Mouse (Mus musculus) cortical plate, adult 2 months (tissue): ENCODE data around the gene Sulf2. TPM values are rescaled to one million over a fixed set of nuclear protein-coding genes. Genes with fewer than 3 reads are reported as not detected.

Experiments
- H3K27ac ChIP-seq: fragments of 200-500 bp; 2 replicates; pipeline ENCODE4 v1.5.1; 2012; ENCODE audit warnings: low read length, control low read depth, inconsistent platforms; ENCODE audit not compliant: insufficient read depth
- H3K4me1 ChIP-seq: fragments of 200-500 bp; 2 replicates; pipeline ENCODE4 v1.6.1; 2011; ENCODE audit warnings: low read length; ENCODE audit not compliant: control insufficient read depth, insufficient read depth
- H3K4me3 ChIP-seq: fragments of 200-500 bp; 2 replicates; pipeline ENCODE4 v1.5.1; 2011; ENCODE audit warnings: mild to moderate bottlenecking, low read length, control low read depth; ENCODE audit not compliant: insufficient read depth
- CTCF ChIP-seq: fragments of 200-500 bp; IDR thresholded peaks from 2 replicates; pipeline ENCODE4 v1.5.1; 2011; ENCODE audit warnings: mild to moderate bottlenecking, control low read depth, low read length; ENCODE audit not compliant: insufficient read depth; ENCODE audit errors: extremely low read depth
- POLR2A ChIP-seq: fragments of 200-500 bp; IDR thresholded peaks from 2 replicates; pipeline ENCODE4 v1.6.1; 2011; ENCODE audit warnings: mild to moderate bottlenecking, low read length, control low read depth; ENCODE audit not compliant: insufficient read depth; ENCODE audit errors: extremely low read depth
- polyA plus RNA-seq: library from polyadenylated mRNA; depleted of rRNA; stranded (reverse); fragments of >200 nt; gene quantifications from 2 replicates; pipeline ENCODE4 v1.2.3, GENCODE M21; 2012

The Sulf2 gene
- polyA plus RNA-seq, 1 experiment, result 69.5 TPM

- no peak overlapping the region for H3K4me3 ChIP-seq
- TF ChIP-seq POLR2A, result no peak
- TF ChIP-seq CTCF, result no peak
- H3K4me1 ChIP-seq, result no peaks in the 10 kb centered on the region
- no peak overlapping the region for H3K27ac ChIP-seq
Observed at GRCm38 (mm10) chr2:166157767-166158561, 2.5 kb upstream of the Sulf2 start.

GRCm38 (mm10) chr2:166157144-166157543, 1.7 kb upstream of the Sulf2 start:
- Histone ChIP-seq H3K4me1 (no peaks in the 10 kb centered on the region), H3K4me3 (no peak overlapping the region), H3K27ac (no peak overlapping the region)
- TF ChIP-seq POLR2A (no peak), CTCF (no peak)

GRCm38 (mm10) chr2:166156122-166156521, 659 bp upstream of the Sulf2 start:
- Histone ChIP-seq H3K4me1 (peaks cover 2% of the 10 kb centered on the region), H3K27ac (no peak overlapping the region), H3K4me3 (no peak overlapping the region; the same call in 1 of the 2 replicates)
- TF ChIP-seq POLR2A (no peak), CTCF (no peak)

GRCm38 (mm10) chr2:166154749-166155453, 562 bp downstream of the Sulf2 start:
- peak overlapping the region; percentile 89 for H3K27ac ChIP-seq
- peaks cover 4% of the 10 kb centered on the region for H3K4me1 ChIP-seq
- H3K4me3 ChIP-seq, result peak overlapping the region; percentile 53
- no peak for TF ChIP-seq CTCF
- TF ChIP-seq POLR2A, result 0 out of 2 replicates have a peak, but pooled peaks have one; percentile 4

GRCm38 (mm10) chr2:166153891-166154711, 1.4 kb downstream of the Sulf2 start:
- Histone ChIP-seq H3K27ac (peak overlapping the region; percentile 89), H3K4me1 (peaks cover 6% of the 10 kb centered on the region), H3K4me3 (peak overlapping the region; percentile 53)
- TF ChIP-seq POLR2A, result no peak
- TF ChIP-seq CTCF, result no peak

GRCm38 (mm10) chr2:166153399-166153793, 2.1 kb downstream of the Sulf2 start:
- Histone ChIP-seq H3K27ac (no peak overlapping the region), H3K4me1 (peaks cover 6% of the 10 kb centered on the region), H3K4me3 (peak overlapping the region; percentile 53)
- TF ChIP-seq POLR2A (no peak), CTCF (no peak)

GRCm38 (mm10) chr2:166152734-166153398, 2.6 kb downstream of the Sulf2 start:
- peak overlapping the region; percentile 14; the same call in 1 of the 2 replicates for H3K27ac ChIP-seq
- peak overlapping the region; percentile 53 for H3K4me3 ChIP-seq
- TF ChIP-seq CTCF (no peak), POLR2A (no peak)
- peaks cover 6% of the 10 kb centered on the region for H3K4me1 ChIP-seq

GRCm38 (mm10) chr2:166151510-166152473, 3.7 kb downstream of the Sulf2 start:
- H3K4me3 ChIP-seq, result no peak overlapping the region
- H3K4me1 ChIP-seq, result peaks cover 6% of the 10 kb centered on the region
- 0 out of 2 replicates have a peak overlapping the region, but pooled peaks have one; percentile 7 for H3K27ac ChIP-seq
- TF ChIP-seq POLR2A, result peak; percentile 75
- TF ChIP-seq CTCF, result no peak
